Mouse (Mus musculus) adrenal gland, adult (tissue): ENCODE results near the gene Chd1.
A peak's percentile ranks its signal among the peaks of the same experiment; 100 is the strongest.
"Not testable (repeated sequence)": the region's sequence is repeated elsewhere in the genome, so short reads cannot be mapped to it uniquely, and the experiment has no call there.

Experiments used
- DNase-seq, 2 experiments: peaks; one replicate each; pipeline ENCODE4 v3.0.0; 2022 to 2023; ENCODE audit warnings: low spot score in 1 of 2; ENCODE audit not compliant: inconsistent age in 2 of 2

The Chd1 gene

DNA sequence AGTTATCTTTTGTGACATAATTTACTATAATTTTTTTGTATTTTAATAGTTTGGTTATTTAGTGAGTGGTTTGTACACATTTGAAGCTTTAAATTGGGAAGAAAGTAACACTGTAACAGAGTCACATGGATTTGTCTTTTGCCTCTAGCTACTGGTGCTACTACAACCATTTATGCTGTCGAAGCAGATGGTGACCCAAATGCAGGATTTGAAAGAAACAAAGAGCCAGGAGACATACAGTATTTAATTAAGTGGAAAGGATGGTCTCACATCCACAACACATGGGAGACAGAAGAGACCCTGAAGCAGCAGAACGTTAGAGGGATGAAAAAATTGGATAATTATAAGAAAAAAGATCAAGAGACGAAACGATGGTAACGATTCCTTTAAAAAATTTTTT, 26.9 kb downstream of the Chd1 start:
- no peak for DNase-seq

GRCm38 (mm10) chr17:15737346-15737917, 32.7 kb downstream of the Chd1 start:
- no peak for DNase-seq

DNA sequence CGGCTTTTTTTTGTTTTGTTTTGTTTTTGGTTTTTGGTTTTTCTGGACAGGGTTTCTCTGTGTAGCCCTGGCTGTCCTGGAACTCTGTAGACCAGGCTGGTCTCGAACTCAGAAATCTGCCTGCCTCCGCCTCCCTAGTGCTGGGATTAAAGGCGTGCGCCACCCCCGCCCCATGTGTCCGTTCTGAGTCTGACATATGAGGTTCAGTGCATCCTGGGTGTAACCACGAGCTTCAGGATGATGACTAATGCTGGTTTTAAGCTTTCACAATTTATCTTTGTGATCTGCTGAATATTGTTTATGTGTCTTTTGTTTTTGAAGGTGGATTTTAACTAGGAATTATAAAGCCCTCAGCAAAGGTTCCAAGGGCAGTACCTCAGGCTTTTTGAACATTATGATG, 37.1 kb downstream of the Chd1 start:
- DNase-seq = peak in 1 of 2 experiments; percentile 27

- no peak for DNase-seq
These were observed 38.2 kb downstream of the Chd1 start for GRCm38 (mm10) chr17:15742953-15743352.

DNA sequence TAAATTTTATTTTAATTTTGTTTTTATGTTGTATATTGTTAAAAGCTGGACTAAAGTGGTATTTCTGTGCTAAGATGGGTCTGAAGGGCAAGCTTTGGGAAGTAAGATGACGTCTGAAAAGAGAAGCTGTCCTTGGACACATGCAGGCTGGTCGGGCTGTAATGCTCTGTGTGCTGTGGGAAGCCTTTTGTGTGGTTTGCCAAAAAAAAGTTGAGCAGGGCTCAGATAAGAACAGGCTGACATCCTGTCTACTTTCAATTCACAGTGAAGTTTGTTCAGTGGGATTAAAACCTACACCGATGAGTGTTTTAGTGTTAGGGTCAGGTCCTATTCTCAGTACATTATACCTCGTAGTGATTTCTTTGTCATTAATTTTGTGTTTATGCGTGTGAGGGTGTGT, 38.6 kb downstream of the Chd1 start:
- peak; percentile 60 to 69 for DNase-seq

DNA sequence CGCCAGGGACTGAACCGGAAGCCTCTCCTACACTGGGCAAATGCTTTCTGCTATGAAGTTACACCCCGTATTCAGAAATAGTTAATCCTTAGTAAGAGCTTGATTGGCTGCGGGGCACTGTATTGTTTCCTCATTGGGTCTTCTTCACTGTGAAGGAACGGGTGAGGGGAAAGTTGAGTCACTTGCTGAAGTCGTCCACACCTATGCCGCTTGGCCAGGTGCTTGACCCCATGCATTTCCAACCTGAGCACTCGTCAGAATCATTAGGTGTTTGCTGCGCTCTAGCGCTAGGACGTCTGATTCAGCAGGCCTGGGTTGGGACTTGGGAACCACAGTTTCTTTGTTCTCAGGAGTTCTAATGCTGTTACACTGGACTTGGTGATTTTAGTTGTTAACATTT, 41.9 kb downstream of the Chd1 start:
- no peak for DNase-seq

GRCm38 (mm10) chr17:15748022-15748421, 43.3 kb downstream of the Chd1 start:
- no peak for DNase-seq

- not testable (repeated sequence) for DNase-seq
These were observed 46.5 kb downstream of the Chd1 start for GRCm38 (mm10) chr17:15751264-15751663.

DNA sequence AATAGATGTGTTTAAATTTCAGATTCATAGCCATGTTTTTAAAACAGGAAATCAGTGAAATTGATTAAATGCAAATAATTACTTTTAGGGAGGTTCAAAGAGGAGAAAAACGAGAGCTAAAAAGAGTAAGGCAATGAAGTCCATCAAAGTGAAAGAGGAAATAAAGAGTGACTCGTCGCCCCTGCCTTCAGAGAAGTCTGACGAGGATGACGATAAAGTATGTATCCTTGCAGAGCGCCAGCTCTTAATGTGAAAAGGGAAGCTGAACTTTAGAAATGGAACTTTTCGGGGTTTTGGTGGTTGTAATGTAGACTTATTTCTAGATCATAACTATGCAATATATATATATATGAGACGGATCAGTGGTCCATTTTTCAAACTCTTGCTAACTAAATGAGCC, 56.4 kb downstream of the Chd1 start:
- no peak for DNase-seq

DNA sequence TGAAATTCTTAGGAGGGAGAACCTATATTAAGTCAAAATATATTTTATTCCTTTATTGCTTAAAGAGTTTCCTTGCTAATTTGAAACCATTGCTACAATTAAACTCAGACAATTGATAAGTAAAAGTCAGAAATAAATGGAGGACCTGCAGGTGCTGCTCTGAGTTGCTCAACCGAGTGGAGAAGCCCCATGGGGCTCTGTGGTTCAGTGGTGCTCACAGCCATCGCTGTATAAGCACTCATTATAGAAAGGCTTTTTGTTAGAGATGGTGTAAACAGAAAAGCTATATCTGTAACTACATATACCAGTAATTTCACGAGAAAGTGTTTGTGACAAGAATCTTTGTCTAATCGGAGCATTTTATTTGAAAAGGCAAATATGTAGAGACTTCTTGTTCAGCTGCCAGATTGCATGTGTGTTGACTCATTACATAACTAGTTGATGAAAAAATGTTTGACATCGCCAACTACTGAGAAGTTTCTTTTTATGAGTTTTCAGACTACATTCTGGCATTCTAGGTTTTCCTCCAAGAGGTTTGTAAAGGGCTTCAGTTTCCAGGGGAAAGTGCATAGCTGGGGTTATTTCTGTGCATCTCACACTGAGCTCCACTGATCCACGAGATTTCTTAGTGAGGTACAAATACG, 64.4 kb downstream of the Chd1 start:
- no peak for DNase-seq

GRCm38 (mm10) chr17:15773956-15774355, 69.2 kb downstream of the Chd1 start:
- DNase-seq = no peak

GRCm38 (mm10) chr17:15774565-15775215, 69.9 kb downstream of the Chd1 start:
- DNase-seq = no peak

- DNase-seq = no peak
These were observed 71.6 kb downstream of the Chd1 start for GRCm38 (mm10) chr17:15776349-15776748.

DNA sequence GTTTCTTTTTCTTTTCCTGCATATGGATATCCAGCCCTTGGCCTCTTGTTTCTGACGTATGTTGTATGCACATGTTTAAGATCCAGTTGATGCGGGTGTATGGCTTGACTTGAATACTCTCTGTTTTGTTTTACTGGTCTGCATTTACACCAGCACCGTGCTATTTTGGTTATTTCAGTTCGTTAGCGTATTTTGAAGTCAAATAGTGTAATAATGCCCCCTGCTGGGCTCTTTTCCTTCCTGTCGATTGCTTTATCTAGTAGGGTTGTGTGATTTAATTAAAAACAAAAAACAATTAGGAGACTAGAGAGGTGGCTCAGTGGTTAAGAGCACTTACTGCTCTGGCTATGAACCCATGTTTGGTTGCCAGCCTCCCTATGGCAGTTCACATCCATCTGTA, 73.2 kb downstream of the Chd1 start:
- DNase-seq = peak in 1 of 2 experiments; percentile 45

DNA sequence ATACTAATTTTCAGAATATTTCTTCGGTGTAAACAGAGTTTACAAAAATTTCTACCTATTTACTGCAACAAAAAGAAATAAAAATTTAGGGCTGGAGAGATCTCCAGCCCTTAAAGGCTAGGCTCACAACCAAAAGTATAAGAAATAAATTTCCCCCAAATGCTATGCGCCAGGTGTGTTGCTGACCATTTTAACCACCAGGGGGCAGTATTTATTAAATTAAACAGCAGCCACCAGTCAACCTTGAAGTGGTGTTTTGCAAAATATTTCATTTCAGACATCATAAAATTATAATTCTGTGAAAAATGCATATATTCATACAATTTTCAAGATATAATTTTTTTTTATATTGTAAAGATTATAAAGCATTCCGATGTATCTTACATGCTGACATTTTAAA, 82.3 kb downstream of the Chd1 start:
- peak in 1 of 2 experiments; percentile 70 for DNase-seq

DNA sequence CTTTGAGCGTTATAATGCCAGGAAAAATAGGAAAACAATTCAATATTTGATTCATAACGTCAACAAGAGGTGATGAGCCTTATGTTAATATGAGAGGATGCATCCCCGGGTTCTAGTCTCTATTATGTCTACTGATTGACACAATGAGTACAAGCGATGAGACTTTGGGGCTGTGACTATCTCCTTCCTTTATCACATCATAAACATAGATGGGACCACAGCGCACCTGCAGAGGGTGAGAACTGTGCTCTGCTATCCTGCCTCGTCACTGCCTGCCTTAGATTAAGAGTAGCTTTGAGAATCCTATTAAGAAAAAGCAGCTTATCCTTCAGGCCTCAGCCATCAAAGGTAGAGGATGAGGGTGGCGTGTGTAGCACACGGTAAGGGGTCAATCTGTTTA, 85.9 kb downstream of the Chd1 start:
- no peak for DNase-seq

DNA sequence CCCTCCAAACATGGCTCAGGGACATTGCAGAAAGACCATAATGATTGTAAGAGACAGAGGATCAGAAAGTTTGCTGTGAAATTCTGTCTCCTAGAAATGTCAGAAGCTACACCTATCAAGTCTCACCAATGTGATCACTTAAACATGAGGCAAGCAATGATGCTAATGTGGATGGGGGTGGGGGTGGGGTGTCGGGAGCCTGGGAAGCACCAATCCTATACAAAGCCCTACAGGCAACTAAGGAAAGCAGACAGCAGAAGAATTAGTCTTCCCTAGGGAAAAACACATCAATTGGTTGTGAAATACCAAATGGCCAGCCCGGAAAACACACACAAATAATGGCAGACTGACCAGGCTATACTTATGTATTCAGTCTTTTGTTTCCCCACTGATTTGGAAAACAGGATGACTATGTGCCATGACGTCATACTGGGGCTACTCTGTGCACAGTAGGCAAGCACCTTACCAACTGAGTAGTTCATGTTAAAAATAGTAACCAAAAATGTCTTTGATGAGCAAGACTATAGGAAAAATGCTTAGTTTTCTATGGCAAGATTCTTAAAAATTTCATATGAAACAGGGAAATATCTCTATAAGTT, 94.5 kb downstream of the Chd1 start:
- no peak for DNase-seq

- peak in 1 of 2 experiments; percentile 69 for DNase-seq
These were observed 99.4 kb downstream of the Chd1 start for GRCm38 (mm10) chr17:15804008-15804812.

- DNase-seq = no peak
These were observed 102.7 kb downstream of the Chd1 start for GRCm38 (mm10) chr17:15807295-15807984.

- DNase-seq = no peak
These were observed 103.2 kb downstream of the Chd1 start for GRCm38 (mm10) chr17:15808015-15808414.
